Mouse (Mus musculus): ENCODE results near the gene S1pr4. TPM values are rescaled to one million over a fixed set of nuclear protein-coding genes. Genes with fewer than 3 reads are reported as not detected.
A peak's percentile ranks its signal among the peaks of the same experiment; 100 is the strongest.

S1pr4 gene
- polyA plus RNA-seq, 1 experiment from 2014 or later = 0.58 TPM

GRCm38 (mm10) chr10:81454106-81454505, 45.8 kb downstream of the S1pr4 start:
- ATAC-seq (ENCODE audit: insufficient read depth, low FRiP score, low TSS enrichment) (no peak), DNase-seq (ENCODE audit: low spot score) (no peak)
- Histone ChIP-seq H3K27me3 (ENCODE audit: control insufficient read depth, insufficient read depth, low read length) (peaks cover 63% of the 10 kb centered on the region), H3K9me3 (ENCODE audit: control insufficient read depth, low read length) (no peaks in the 10 kb centered on the region), H3K9ac (ENCODE audit: low read length) (no peak overlapping the region), H3K4me3 (ENCODE audit: low read depth, low read length) (no peak overlapping the region), H3K4me1 (ENCODE audit: control insufficient read depth, insufficient read depth, low read length) (no peaks in the 10 kb centered on the region), H3K36me3 (ENCODE audit: control insufficient read depth, insufficient read depth, low read length) (no peaks in the 10 kb centered on the region), H3K4me2 (ENCODE audit: low read depth) (no peak overlapping the region), H3K27ac (ENCODE audit: low read depth, low read length) (no peak overlapping the region)
- 70% methylated on average over 2 of the region's 2 CpGs for WGBS

DNA sequence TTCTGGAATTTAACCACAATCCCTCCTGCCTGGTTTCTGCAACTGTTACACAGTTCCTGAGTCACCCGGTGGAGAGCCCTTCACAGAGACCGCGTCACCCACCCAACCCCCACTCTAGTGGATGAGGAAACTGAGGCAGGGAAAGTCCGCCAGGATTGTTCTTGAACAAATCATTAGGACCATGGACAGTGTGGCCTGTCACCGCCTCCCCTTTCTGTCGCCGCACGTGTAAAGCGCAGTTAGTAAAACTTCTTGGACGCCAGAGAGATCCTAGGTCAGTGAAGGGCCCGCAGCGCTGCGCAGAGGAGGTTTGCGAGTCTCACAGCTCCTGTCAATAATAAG, 47.0 kb downstream of the S1pr4 start:
- Histone ChIP-seq H3K9ac (ENCODE audit: low read length) (no peak overlapping the region), H3K4me1 (ENCODE audit: control insufficient read depth, insufficient read depth, low read length) (no peaks in the 10 kb centered on the region), H3K9me3 (ENCODE audit: control insufficient read depth, low read length) (no peaks in the 10 kb centered on the region), H3K4me2 (ENCODE audit: low read depth) (no peak overlapping the region), H3K36me3 (ENCODE audit: control insufficient read depth, insufficient read depth, low read length) (no peaks in the 10 kb centered on the region), H3K27ac (ENCODE audit: low read depth, low read length) (no peak overlapping the region), H3K27me3 (ENCODE audit: control insufficient read depth, insufficient read depth, low read length) (peaks cover 59% of the 10 kb centered on the region), H3K4me3 (ENCODE audit: low read depth, low read length) (no peak overlapping the region)
- ATAC-seq (ENCODE audit: insufficient read depth, low FRiP score, low TSS enrichment) (no peak), DNase-seq (ENCODE audit: low spot score) (no peak)
- 3% methylated on average over 14 of the region's 14 CpGs for WGBS

DNA sequence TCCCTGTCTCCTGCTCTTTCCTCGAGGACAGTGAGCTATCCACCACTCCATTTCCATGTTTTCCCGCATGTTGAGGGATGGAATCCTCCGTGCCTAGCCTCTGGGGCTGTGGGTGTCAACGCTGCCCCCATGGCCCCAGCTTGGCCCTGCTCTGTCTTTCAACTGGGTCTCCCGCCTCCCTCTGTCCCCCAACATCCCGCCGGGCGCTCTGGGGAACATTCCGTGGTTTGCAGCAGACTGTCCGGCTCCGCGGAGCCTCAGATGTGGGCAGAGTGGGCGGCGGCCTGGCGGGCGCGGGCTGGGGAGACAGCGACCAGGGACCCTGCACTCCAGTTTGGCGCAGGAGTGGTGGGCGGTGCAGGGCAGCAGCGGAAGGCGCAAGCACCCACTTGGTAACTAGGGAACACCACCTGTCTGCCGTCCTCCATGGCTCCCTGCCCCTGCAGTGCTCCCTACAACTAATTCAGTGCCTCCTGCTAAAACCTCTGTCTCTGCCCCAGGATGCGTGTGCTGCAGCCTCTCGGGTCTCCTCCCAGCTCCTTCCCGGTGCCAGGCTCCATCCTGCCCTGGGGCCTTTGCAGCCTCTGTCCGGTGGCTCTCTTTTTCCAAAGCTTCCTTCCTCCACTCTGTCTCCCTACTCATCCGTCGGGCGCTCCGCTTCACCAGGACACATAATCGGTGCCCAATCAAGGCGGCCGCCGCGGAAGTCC, 47.5 kb downstream of the S1pr4 start:
- DNase-seq (ENCODE audit: low spot score) (no peak), ATAC-seq (ENCODE audit: insufficient read depth, low FRiP score, low TSS enrichment) (no peak)
- 11% methylated on average over 36 of the region's 36 CpGs for WGBS
- no peak overlapping the region for H3K27ac ChIP-seq (ENCODE audit: low read depth, low read length)
- H3K4me2 ChIP-seq (ENCODE audit: low read depth) = no peak overlapping the region
- H3K36me3 ChIP-seq (ENCODE audit: control insufficient read depth, insufficient read depth, low read length) = no peaks in the 10 kb centered on the region
- H3K4me1 ChIP-seq (ENCODE audit: control insufficient read depth, insufficient read depth, low read length) = no peaks in the 10 kb centered on the region
- H3K27me3 ChIP-seq (ENCODE audit: control insufficient read depth, insufficient read depth, low read length) = peaks cover 54% of the 10 kb centered on the region
- no peak overlapping the region for H3K4me3 ChIP-seq (ENCODE audit: low read depth, low read length)
- H3K9me3 ChIP-seq (ENCODE audit: control insufficient read depth, low read length) = no peaks in the 10 kb centered on the region
- H3K9ac ChIP-seq (ENCODE audit: low read length) = no peak overlapping the region

DNA sequence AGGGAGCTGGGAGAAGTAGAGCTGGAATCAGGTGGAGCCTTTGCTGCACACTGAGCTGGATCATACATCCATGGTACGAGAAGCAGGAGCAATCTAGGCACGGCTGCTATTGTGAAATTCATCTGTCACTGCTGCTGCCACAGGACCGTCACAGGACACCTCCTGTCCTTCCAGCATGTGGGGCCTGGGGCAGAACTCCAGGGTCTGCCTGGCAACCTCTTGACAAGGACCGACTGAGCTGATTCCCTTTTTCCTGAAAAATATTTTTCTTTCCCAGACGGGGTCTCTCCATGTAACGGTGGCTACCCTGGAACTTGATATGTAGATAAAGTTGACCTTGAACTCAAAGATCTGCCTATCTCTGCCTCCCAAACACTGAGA, 48.6 kb downstream of the S1pr4 start:
- no peaks in the 10 kb centered on the region for H3K36me3 ChIP-seq (ENCODE audit: control insufficient read depth, insufficient read depth, low read length)
- H3K9me3 ChIP-seq (ENCODE audit: control insufficient read depth, low read length) = no peaks in the 10 kb centered on the region
- ATAC-seq (ENCODE audit: insufficient read depth, low FRiP score, low TSS enrichment) = no peak
- DNase-seq (ENCODE audit: low spot score) = no peak
- no peaks in the 10 kb centered on the region for H3K4me1 ChIP-seq (ENCODE audit: control insufficient read depth, insufficient read depth, low read length)
- H3K27me3 ChIP-seq (ENCODE audit: control insufficient read depth, insufficient read depth, low read length) = peaks cover 52% of the 10 kb centered on the region
- no peak overlapping the region for H3K4me3 ChIP-seq (ENCODE audit: low read depth, low read length)
- H3K9ac ChIP-seq (ENCODE audit: low read length) = no peak overlapping the region
- WGBS = 63% methylated on average over 6 of the region's 6 CpGs
- no peak overlapping the region for H3K4me2 ChIP-seq (ENCODE audit: low read depth)
- H3K27ac ChIP-seq (ENCODE audit: low read depth, low read length) = no peak overlapping the region

- ATAC-seq (ENCODE audit: insufficient read depth, low FRiP score, low TSS enrichment) = no peak
These were observed 49.1 kb downstream of the S1pr4 start for GRCm38 (mm10) chr10:81450641-81451364.

DNA sequence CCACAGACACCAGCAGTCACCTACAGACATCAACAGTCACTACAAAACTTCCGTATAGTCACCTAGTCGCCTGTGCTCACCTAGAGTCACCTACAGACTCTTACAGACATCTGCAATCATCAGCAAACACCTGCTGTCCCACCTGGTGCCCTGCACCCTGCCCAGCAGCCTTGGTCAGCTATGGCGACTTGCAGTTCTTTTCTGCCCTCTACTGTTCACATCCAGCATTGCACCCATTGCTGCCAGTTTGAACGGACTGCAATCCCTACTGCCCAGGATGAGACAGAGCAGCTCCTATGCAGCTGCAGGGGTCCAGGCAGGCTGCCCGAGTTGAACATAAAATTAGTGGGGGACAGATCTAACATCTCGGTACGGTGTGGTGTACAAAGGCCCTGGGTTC, 49.8 kb downstream of the S1pr4 start:
- no peaks in the 10 kb centered on the region for H3K9me3 ChIP-seq (ENCODE audit: control insufficient read depth, low read length)

More at GRCm38 (mm10) chr10:81450641-81451364, 49.1 kb downstream of the S1pr4 start:
- Histone ChIP-seq H3K27ac (ENCODE audit: low read depth, low read length) (no peak overlapping the region), H3K9ac (ENCODE audit: low read length) (no peak overlapping the region), H3K4me3 (ENCODE audit: low read depth, low read length) (no peak overlapping the region), H3K36me3 (ENCODE audit: control insufficient read depth, insufficient read depth, low read length) (no peaks in the 10 kb centered on the region), H3K27me3 (ENCODE audit: control insufficient read depth, insufficient read depth, low read length) (peaks cover 50% of the 10 kb centered on the region), H3K4me2 (ENCODE audit: low read depth) (no peak overlapping the region), H3K4me1 (ENCODE audit: control insufficient read depth, insufficient read depth, low read length) (no peaks in the 10 kb centered on the region), H3K9me3 (ENCODE audit: control insufficient read depth, low read length) (no peaks in the 10 kb centered on the region)
- WGBS = 65% methylated on average over 9 of the region's 9 CpGs
- no peak for DNase-seq (ENCODE audit: low spot score)

More for the DNA sequence above, 49.8 kb downstream of the S1pr4 start:
- Histone ChIP-seq H3K9ac (ENCODE audit: low read length) (no peak overlapping the region), H3K4me3 (ENCODE audit: low read depth, low read length) (no peak overlapping the region), H3K4me1 (ENCODE audit: control insufficient read depth, insufficient read depth, low read length) (no peaks in the 10 kb centered on the region), H3K27ac (ENCODE audit: low read depth, low read length) (no peak overlapping the region), H3K27me3 (ENCODE audit: control insufficient read depth, insufficient read depth, low read length) (peaks cover 45% of the 10 kb centered on the region), H3K4me2 (ENCODE audit: low read depth) (no peak overlapping the region), H3K36me3 (ENCODE audit: control insufficient read depth, insufficient read depth, low read length) (no peaks in the 10 kb centered on the region)
- 2% methylated on average over 7 of the region's 7 CpGs for WGBS
- ATAC-seq (ENCODE audit: insufficient read depth, low FRiP score, low TSS enrichment) = peak; percentile 58; the same call in 1 of the 2 replicates
- DNase-seq (ENCODE audit: low spot score) = peak; percentile 81

Small RNA genes within 50 kb of the gene (microRNA-seq; reads per million reads assigned to microRNA genes)
- not detected for gene Gm25595

Other genes with a start within 250 kb of the S1pr4 start
- 2.0 and 3.0 TPM in 2 replicates for gene Matk, start 247.2 kb downstream of the S1pr4 start, polyA plus RNA-seq (2014; fragmentation: Nextera tagmentation; extraction: Ambion mirVana)
- gene Mrpl54, start 233.2 kb downstream of the S1pr4 start, polyA plus RNA-seq (2014; fragmentation: Nextera tagmentation; extraction: Ambion mirVana) = 178 and 180 TPM in 2 replicates
- gene Apba3, start 233.2 kb downstream of the S1pr4 start, polyA plus RNA-seq (2014; fragmentation: Nextera tagmentation; extraction: Ambion mirVana) = 35.3 and 39.0 TPM in 2 replicates
- 2.5 and 2.8 TPM in 2 replicates for gene Tjp3, start 208.6 kb downstream of the S1pr4 start, polyA plus RNA-seq (2014; fragmentation: Nextera tagmentation; extraction: Ambion mirVana)
- gene Pip5k1c, start 207.2 kb downstream of the S1pr4 start, polyA plus RNA-seq (2014; fragmentation: Nextera tagmentation; extraction: Ambion mirVana) = 64.6 and 65.8 TPM in 2 replicates
- 39.4 and 46.2 TPM in 2 replicates for gene Cactin, start 179.0 kb downstream of the S1pr4 start, polyA plus RNA-seq (2014; fragmentation: Nextera tagmentation; extraction: Ambion mirVana)
- 1.8 and 2.9 TPM in 2 replicates for gene Tbxa2r, start 171.4 kb downstream of the S1pr4 start, polyA plus RNA-seq (2014; fragmentation: Nextera tagmentation; extraction: Ambion mirVana)
- not detected in 2 replicates for gene Gipc3, start 156.9 kb downstream of the S1pr4 start, polyA plus RNA-seq (2014; fragmentation: Nextera tagmentation; extraction: Ambion mirVana)
- 104 and 110 TPM in 2 replicates for gene Hmg20b, start 149.7 kb downstream of the S1pr4 start, polyA plus RNA-seq (2014; fragmentation: Nextera tagmentation; extraction: Ambion mirVana)
- gene Mfsd12, start 142.6 kb downstream of the S1pr4 start, polyA plus RNA-seq (2014; fragmentation: Nextera tagmentation; extraction: Ambion mirVana) = 5.3 and 5.7 TPM in 2 replicates
- 0.20 and 0.50 TPM in 2 replicates for gene 4930404N11Rik, start 134.3 kb downstream of the S1pr4 start, polyA plus RNA-seq (2014; fragmentation: Nextera tagmentation; extraction: Ambion mirVana)
- gene Fzr1, start 121.6 kb downstream of the S1pr4 start, polyA plus RNA-seq (2014; fragmentation: Nextera tagmentation; extraction: Ambion mirVana) = 112 and 120 TPM in 2 replicates
- gene Dohh, start 115.7 kb downstream of the S1pr4 start, polyA plus RNA-seq (2014; fragmentation: Nextera tagmentation; extraction: Ambion mirVana) = 64.1 and 76.1 TPM in 2 replicates
- gene Gm48551, start 115.7 kb downstream of the S1pr4 start, polyA plus RNA-seq (2014; fragmentation: Nextera tagmentation; extraction: Ambion mirVana) = 1.7 and 3.0 TPM in 2 replicates
- 0.97 and 1.3 TPM in 2 replicates for gene Gm48552, start 111.1 kb downstream of the S1pr4 start, polyA plus RNA-seq (2014; fragmentation: Nextera tagmentation; extraction: Ambion mirVana)
- 1.9 and 3.5 TPM in 2 replicates for gene Smim24, start 107.1 kb downstream of the S1pr4 start, polyA plus RNA-seq (2014; fragmentation: Nextera tagmentation; extraction: Ambion mirVana)
- 16.8 TPM in 2 replicates for gene Nfic, start 44.5 kb downstream of the S1pr4 start, polyA plus RNA-seq (2014; fragmentation: Nextera tagmentation; extraction: Ambion mirVana)
- gene Celf5, start 17.4 kb downstream of the S1pr4 start, polyA plus RNA-seq (2014; fragmentation: Nextera tagmentation; extraction: Ambion mirVana) = 10.6 and 11.1 TPM in 2 replicates
- 66.2 and 74.2 TPM in 2 replicates for gene Ncln, start 3.7 kb downstream of the S1pr4 start, polyA plus RNA-seq (2014; fragmentation: Nextera tagmentation; extraction: Ambion mirVana)
- gene Gna15, start 24.1 kb upstream of the S1pr4 start, polyA plus RNA-seq (2014; fragmentation: Nextera tagmentation; extraction: Ambion mirVana) = 0.41 TPM in 2 replicates
- gene Gna11, start 45.1 kb upstream of the S1pr4 start, polyA plus RNA-seq (2014; fragmentation: Nextera tagmentation; extraction: Ambion mirVana) = 74.6 and 78.8 TPM in 2 replicates
- gene Aes, start 59.4 kb upstream of the S1pr4 start, polyA plus RNA-seq (2014; fragmentation: Nextera tagmentation; extraction: Ambion mirVana) = 266 and 278 TPM in 2 replicates
- gene Tle2, start 74.4 kb upstream of the S1pr4 start, polyA plus RNA-seq (2014; fragmentation: Nextera tagmentation; extraction: Ambion mirVana) = 7.0 and 7.3 TPM in 2 replicates
- 6.4 and 7.0 TPM in 2 replicates for gene Tle6, start 100.9 kb upstream of the S1pr4 start, polyA plus RNA-seq (2014; fragmentation: Nextera tagmentation; extraction: Ambion mirVana)
- gene BC025920, start 106.1 kb upstream of the S1pr4 start, polyA plus RNA-seq (2014; fragmentation: Nextera tagmentation; extraction: Ambion mirVana) = 0.43 and 0.80 TPM in 2 replicates
- 45.7 and 46.6 TPM in 2 replicates for gene Sirt6, start 127.7 kb upstream of the S1pr4 start, polyA plus RNA-seq (2014; fragmentation: Nextera tagmentation; extraction: Ambion mirVana)
- gene Ankrd24, start 128.4 kb upstream of the S1pr4 start, polyA plus RNA-seq (2014; fragmentation: Nextera tagmentation; extraction: Ambion mirVana) = 4.0 and 4.6 TPM in 2 replicates
- 6.5 and 6.7 TPM in 2 replicates for gene Gm10778, start 148.9 kb upstream of the S1pr4 start, polyA plus RNA-seq (2014; fragmentation: Nextera tagmentation; extraction: Ambion mirVana)
- 17.9 and 18.3 TPM in 2 replicates for gene Zfp433, start 204.7 kb upstream of the S1pr4 start, polyA plus RNA-seq (2014; fragmentation: Nextera tagmentation; extraction: Ambion mirVana)

All from neural tube, embryonic 11.5 days (tissue).